Mouse (Mus musculus) thymus, postnatal 25 days (tissue): ENCODE results near the gene Serhl.

Source experiments
- DNase-seq: peaks from one replicate; pipeline ENCODE4 v3.0.0; 2022

The Serhl gene

DNA sequence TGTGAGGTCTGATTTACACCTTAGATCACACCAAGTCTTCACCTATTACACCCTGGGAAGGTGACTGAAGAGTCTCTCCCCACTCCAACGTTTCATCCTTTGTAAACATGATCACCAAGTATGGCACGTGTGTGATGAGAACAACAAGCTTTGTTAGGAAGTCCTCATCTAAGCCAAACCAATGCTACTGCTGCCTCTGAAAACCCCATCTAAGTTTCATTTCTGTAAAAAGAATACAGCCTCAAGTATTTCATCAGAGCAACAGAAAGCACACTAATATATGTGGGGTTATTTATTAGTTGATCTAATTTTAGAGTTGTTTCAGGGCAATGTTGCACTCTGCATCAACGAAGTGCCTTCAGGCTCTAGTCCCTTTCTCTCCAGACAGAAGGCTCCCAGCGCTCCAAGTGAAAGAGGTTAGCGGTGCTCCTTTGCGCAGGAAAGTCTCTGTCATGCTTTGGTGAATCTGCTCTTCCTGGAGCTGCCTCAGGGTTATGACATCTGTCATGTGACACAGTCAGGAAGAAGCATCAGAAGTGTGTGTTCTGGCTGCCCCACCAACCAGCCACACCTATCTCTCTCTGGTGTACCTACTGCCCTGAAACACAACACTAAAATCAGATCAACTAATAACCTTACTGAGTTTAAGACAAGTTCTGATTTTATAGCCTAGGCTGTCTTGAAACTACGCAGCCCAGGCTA lies 40.4 kb downstream of the Serhl start:
- no peak for DNase-seq

DNA sequence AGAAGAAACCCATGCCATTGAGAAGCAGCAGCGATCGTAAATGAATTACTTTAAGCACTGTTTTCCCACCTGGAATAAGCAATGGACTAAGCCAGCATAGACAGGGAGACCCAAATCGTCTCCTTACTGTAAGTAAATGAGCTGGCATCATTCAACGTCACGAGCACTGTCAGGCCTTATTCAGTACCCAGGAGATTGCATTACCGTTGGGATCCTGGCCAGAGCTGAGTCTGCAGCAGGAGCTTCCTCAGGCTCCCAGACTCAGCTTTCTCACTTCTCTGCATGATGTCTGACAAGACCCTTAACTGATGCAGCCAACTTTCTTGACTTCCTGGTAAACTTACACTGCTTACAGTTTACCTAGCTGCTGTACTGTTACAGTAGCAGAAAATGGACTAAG lies 45.4 kb downstream of the Serhl start:
- DNase-seq, result no peak

- no peak for DNase-seq
These were observed 46.3 kb downstream of the Serhl start for GRCm38 (mm10) chr15:83135654-83136053.

- DNase-seq, result no peak
These were observed 53.6 kb downstream of the Serhl start for GRCm38 (mm10) chr15:83142861-83143260.

DNA sequence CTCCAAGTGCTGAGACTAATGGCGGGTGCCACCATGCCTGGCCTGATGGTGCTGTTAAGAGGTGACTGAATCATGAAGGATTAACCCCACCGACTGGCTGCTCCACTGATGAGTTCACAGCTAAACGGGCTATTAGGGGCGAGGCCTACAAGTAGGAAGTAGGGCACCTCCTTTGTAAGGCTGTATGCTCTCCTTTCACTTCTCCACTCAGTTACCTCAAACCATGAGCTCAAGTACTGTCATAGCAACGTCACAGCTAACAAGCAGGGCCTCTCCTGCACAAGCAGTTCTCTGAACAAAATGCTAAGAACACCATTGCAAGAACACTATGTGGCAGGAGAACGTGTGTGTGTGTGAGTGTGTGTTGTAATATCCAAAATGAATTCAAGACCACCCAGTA lies 56.2 kb downstream of the Serhl start:
- DNase-seq, result no peak

DNA sequence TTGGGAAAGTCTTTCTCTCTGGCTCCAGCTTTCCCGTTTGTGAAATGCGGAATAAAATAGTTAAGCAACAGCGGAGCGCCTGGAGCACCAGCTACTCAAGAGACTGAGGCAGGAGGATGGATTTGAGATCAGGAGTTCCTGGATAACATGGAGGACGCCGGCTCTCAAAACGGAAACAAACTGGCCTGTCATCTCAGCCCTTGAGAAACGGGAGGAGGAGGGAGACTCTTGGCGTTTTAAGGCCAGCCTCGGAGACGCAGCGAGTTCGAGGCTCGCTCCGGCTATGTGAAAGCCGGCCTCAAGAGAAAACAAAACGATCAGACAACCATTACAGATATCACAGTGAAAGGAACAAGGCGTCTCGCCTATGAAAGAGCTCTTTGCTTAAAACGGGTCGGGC lies 59.1 kb downstream of the Serhl start:
- DNase-seq, result peak; percentile 18

- DNase-seq, result no peak
These were observed 59.5 kb downstream of the Serhl start for GRCm38 (mm10) chr15:83148801-83149195.

GRCm38 (mm10) chr15:83149196-83150072 lies 60.1 kb downstream of the Serhl start, which contains the start of gene Poldip3:
Gene Poldip3 (minus strand): TSS chr15:83149384.
- peak; percentile 98 for DNase-seq

GRCm38 (mm10) chr15:83150073-83150442 lies 60.8 kb downstream of the Serhl start:
- no peak for DNase-seq

DNA sequence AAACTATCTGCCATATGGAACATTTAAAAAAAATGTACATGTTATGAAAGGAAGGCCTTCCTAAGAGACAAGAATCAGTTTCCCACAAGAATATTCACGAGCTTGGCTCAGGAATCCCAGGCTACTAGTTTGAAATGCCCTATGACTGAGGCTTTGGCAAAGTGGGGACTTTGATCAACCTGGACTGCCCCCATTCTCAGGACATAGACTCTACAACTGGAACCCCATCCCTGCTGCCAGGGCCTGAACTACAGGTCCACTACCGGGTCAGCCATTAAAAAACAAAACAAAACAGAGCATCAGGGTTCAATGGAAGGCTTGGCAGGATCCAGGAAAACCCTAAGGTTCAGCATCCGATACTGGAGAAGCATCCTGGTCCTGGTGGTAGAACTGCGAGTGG lies 61.4 kb downstream of the Serhl start:
- no peak for DNase-seq

- no peak for DNase-seq
These were observed 65.0 kb downstream of the Serhl start for GRCm38 (mm10) chr15:83154309-83154708.

DNA sequence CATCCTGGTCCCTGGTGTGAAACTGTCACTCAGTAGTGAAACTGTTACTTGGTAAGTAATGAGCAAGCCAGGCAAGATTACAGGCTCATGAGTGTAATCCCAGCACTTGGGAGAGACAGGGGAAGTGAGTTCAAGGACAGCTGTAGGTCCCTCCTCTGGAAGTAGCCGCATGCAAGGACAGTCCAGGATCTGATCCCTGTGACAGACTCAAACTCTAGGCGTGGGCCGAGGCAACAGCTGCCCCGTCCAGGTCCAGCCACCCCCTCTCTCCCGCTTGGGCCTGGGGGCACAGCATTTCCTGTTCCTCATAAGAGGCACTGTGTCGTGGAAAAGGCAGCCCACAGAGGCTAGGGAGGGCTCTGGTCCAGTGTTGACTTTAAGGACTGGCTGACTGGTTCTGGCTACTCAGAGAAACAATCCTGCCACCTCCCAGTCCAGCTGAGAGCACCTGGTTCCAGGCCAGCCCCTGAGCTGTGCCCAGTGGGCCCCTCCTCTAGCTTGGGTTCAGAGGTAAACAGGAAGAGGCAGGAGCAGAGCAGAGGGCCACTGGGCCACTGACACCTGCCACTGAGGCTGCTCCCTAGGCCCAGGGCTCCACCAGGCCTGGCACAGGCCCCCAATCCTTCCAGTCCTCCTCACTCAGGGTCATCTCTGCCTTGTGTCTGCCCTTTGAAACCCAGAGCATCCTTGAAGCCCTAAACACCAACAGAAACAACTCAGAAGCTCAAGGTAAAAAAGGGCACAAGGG lies 66.5 kb downstream of the Serhl start:
- DNase-seq, result no peak

GRCm38 (mm10) chr15:83156929-83157666 lies 67.8 kb downstream of the Serhl start:
- DNase-seq, result peak; percentile 47

DNA sequence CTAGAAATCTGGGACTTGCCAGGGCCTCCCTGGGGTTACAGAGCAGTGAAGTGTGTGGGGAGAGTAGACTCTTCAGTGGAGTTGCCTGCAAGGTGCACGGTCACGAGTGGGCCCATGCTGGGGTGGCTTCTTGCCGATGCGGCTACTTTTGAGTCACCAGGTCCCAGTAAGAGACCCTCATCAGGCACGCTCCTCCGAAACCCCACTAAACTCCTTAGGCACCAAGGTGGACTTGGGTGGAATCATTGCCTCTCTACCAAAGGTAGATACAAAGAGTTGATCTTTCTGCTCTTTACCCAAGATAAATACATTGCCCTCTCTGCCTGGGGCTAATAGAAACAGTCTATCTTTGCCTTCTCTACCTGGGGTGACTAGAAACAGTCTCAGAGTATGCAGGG lies 68.4 kb downstream of the Serhl start:
- DNase-seq, result no peak

DNA sequence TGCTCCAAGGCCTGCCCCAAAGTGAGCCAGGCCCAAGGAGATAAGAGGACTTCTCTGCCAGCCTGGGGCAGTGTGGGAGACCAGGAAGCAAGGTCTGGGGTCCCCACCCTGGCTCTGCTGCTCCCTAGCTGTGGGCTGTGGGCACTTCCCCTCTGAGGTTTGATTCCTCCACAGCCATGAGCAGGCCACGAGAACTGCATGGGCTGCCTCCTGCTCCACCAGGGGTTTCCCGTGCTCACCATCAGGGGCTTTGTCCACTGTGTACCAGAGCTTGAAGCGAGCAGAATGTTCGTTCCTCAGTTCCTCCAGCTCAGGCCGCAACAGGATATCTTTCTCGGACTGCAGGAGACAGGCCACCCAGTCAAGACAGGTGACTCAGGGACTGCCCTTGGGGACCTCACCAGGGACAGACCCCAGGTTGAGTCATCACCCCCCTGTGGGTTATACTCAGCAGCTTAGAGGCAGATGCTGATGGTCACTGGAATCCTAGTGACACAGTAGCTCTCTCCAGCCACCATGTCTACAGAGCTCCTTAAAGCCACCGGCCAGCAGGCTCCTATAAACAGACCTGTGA lies 69.4 kb downstream of the Serhl start:
- no peak for DNase-seq

- DNase-seq, result no peak
These were observed 70.5 kb downstream of the Serhl start for GRCm38 (mm10) chr15:83159823-83160222.

GRCm38 (mm10) chr15:83160561-83160960 lies 71.3 kb downstream of the Serhl start:
- no peak for DNase-seq

- DNase-seq, result no peak
These were observed 71.9 kb downstream of the Serhl start for GRCm38 (mm10) chr15:83161062-83161748.

DNA sequence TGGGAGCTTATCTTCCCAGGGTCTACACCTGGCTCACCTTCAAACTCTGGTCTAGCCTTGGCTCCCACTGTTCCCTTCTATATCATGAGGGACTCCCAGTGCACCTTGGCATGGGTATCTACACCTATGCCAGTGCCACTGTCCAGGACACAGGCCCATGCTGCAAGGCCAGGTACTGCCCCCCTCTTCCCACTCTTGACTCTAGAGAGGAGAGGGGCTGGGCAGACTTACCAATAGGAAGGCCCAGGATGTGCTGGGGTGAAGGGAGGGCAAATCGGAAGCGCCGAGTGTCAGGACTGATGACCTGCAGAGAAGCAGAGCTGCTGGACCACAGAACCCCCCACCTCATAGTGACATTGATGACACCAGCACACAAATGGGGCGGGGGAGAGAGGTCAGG lies 72.7 kb downstream of the Serhl start:
- no peak for DNase-seq

GRCm38 (mm10) chr15:83162818-83163485 lies 73.6 kb downstream of the Serhl start:
- DNase-seq, result no peak

- DNase-seq, result no peak
These were observed 75.7 kb downstream of the Serhl start for GRCm38 (mm10) chr15:83164971-83165471.
